Mouse (Mus musculus) kidney, adult 9 months (tissue): ENCODE data around the gene Olfr33.

Experiments
- DNase-seq: peaks from one replicate; pipeline ENCODE4 v3.0.0; 2022

Olfr33 gene

DNA sequence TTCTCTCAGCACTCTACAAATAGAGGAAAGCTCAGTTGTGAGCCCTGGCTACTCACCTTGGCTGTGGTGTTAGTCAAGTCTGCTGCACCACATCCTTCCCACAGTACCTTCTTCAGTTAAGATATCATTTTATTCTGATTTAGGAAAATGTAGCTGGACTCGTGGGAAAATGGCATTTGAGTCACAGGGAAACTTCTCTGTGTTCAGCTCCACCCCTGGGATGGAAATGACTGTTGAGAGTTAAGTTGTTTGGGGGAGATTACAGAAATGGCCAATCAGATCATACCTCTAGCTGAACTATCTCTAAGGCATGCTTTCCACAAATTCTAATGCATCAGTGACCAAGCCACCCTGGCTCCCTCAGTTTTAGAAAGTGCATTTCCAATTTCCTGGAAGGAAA lies at the start of gene Olfr33:
Gene Olfr33 (minus strand): TSS at position 101 of the 400 bp plus-strand sequence.
- no peak for DNase-seq

DNA sequence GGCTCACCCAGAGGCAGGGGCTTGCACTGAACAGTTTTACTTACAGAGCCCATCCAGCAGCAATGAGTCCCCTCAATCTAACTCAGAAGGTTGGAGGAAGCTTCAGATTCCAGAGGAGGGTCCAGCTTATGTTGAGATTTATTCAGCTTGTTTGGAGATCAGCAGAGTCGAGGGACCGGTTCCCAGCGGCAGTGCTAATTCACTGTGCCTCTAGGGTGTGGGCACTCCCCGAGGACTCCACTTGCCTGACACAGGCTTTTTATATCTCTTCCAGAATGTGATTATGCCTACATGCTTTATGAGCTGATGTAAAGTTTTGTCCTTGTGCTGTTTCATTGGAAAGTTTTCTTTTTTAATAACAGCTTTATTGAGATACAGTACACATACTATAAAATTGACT lies 40.4 kb upstream of the Olfr33 start, which contains the start of the genes Olfr560 and Olfr78:
Gene Olfr560 (minus strand): TSS at position 101 of the 400 bp plus-strand sequence.
Gene Olfr78 (minus strand): TSS at position 206 of the 400 bp plus-strand sequence.
- DNase-seq, result no peak

DNA sequence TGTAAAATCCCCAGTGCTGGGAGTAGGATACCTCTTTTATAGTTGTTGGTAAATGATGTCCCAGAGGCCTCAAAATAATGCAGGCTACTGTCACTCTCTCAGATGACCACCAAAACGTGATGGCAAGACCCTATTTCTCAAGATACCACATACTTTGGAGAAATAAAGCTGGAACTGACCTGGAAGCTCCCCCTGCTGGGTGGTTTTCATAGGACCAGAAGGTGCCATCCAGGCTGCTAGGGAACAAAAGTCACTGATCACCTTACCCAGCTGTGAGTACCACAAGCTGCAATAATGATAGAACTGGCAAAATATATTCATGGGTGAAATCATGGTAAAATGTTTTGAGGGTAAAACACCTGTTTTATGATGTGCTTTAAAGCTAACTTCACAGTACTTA lies 33.2 kb upstream of the Olfr33 start:
- peak; percentile 3 for DNase-seq

DNA sequence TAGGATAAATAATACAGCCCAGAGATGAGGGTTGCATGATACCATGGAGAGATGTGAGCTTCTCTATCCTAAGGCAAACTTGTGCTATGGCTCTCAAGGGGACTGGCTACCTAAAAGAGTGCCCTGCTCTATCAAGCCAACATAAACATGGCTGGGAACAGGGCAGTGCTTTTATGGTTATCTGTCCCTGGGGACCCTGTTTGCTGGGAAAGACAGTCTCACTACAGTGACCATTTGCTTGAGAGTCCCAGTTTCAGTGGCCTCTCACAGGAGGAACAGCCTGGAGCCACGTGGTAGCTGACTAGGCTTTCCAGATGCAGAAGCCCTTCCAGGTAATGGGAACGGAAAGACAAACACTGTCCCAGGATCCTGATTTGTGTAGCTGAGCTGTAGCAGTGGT lies 18.8 kb upstream of the Olfr33 start:
- DNase-seq, result no peak

DNA sequence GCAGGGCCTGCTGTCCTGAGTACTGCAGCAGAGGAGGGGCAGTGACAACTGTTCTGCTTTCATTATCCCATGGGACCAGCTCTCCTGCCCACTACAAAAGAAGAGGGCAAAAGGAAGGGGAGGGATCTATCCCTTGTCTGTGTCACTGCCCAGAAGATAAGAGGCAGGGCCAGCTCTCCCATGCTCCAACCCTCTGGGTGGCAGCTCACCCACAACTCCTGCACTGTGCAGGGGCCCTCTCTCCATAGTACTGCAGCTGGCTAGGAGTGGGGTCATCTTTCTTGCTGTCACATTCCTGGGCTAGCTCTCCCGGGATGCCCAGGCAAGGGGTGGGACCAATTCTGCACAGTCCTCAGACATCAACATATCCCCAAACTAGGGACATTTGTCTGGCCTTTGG lies 14.9 kb upstream of the Olfr33 start:
- no peak for DNase-seq

DNA sequence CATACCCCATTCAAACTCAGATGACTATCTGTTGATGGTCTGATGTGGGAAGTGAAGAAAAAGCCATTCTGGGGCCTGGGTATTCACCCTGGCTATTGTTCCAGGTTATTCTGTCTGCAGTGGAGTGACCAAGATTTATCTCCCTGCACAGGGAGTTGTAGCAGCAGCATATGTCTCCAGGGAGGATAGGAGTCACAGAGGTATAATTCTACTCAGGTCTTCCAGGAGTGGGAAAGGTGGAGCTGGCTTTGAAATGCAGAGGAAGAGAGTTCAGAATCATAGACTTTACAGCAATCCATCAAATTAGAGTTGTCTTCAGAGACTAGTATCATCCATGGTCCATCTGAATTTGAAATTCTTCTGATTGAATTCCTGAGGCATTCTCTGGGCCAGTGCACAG lies 8.5 kb upstream of the Olfr33 start, which contains the start of gene Olfr559:
Gene Olfr559 (minus strand): TSS at position 101 of the 400 bp plus-strand sequence.
- DNase-seq, result no peak

DNA sequence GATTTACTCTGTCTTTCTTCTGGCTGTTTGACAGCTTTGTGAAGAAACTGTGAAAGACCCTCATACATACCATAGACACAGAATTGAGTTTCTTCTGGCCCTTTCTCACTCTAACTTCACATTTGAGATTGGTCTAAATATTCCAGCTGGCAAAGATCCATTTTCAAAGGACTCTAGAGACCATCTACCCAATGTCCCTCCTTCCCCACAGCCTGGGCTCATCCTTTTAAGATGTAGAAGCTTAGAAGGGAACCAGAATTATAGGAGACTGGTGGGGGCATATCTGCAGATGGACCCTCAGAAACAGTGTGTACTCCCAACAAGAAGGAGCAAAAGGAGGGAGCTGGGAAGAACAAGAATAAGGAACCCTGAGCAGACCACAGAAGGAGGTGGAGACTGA lies 17.0 kb downstream of the Olfr33 start, which contains the start of gene Olfr558:
Gene Olfr558 (plus strand): TSS at position 301 of the 400 bp plus-strand sequence.
- DNase-seq, result no peak

DNA sequence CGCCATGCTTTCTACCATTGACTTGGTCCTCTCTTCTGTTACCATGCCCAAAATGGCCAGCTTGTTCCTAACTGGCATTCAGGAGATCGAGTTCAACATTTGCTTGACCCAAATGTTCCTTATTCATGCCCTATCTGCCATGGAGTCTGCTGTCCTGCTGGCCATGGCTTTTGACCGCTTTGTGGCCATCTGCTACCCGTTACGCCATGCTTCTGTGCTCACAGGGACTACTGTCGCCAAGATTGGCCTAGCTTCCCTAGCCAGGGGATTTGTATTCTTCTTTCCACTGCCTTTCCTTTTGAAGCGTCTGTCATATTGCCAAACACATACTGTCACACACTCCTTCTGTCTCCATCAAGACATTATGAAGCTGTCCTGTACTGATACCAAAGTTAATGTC lies 20.4 kb downstream of the Olfr33 start:
- DNase-seq, result no peak

DNA sequence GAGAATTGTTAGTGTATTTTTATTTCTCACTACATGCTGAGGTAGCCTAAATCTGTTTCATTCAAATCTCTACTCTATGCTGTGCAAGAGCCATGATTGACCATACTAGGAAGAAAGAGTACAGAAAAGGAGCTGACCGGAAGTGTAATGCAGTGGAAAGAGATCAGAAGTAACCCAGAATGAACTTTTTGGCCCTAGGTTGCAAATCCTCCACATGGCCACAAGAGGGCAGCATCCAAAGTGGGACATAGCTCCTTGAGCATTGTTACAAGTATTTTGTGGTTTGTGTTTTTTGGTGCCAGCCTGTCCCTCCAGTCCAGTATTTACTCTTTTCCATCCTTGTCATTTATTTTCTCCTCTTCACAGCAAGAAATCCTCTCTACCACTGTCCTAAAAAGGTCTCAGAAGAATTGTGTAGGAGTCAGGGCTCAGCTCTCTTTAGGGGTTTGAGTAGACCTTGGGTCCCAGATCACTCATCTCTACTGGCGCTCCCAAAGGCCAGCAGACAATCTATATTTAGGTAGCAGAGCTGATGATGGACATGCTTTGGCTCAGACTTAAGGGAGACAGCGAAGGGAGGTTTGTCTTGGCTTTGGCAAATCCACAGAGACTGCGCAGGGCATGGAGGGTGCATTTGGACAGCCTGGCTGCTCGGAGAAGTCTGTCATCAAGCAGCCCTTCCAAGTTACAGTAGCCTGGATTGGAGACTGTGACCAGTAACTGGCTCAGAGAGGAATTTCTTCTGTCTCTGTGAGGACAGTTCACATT lies 23.3 kb downstream of the Olfr33 start, which contains the start of gene Olfr557:
Gene Olfr557 (plus strand): TSS at position 553 of the 768 bp plus-strand sequence.
- DNase-seq, result peak; percentile 36

DNA sequence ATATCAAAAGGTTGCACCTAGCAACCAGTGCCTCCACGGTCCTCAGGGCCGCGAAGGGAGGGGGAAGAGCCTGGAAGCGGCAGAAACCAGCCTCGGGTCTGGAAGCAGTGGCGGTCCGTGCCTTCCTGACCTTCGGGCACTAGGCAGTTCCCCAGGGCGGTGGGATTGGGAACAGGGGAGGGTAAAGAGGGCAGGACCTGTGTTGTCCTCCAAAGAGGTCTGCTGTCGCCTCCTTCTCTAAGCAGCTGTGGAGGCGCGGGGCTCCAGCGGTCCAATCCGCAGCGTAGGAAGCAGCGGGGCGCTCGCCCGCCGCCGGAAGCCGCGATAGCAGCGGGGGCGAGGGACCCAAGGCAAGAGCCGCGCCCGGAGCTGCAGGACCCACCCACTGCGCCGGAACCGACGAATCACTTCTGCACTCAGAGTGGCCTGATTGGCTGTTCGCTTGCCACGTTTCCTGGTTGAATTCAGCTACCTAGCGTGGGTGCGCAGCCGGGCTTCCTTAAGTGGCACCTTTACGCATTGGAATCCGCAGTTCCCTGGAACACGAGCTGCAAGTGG lies 31.8 kb downstream of the Olfr33 start, which contains the start of gene Trim68:
Gene Trim68 (minus strand): TSS at position 384 of the 558 bp plus-strand sequence.
- DNase-seq, result peak; percentile 85

DNA sequence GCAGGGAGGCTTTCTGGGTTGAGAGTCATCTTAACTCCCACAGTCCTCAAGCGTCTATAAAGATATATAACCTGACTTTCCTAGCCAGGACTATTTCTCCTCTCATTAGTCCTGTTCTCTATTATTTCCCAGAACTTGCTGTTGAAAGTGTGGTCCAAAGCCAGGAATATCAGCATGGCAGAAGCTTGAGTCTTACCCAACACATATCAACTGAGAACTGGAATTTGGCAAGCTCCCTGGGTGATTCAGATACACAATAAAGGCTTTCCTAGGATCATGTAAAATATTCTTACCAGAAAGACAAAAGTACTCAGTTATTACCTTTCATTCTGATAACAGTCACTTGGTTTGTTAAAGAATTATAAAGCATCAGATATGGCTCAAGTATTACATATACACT lies 37.0 kb downstream of the Olfr33 start:
- no peak for DNase-seq

DNA sequence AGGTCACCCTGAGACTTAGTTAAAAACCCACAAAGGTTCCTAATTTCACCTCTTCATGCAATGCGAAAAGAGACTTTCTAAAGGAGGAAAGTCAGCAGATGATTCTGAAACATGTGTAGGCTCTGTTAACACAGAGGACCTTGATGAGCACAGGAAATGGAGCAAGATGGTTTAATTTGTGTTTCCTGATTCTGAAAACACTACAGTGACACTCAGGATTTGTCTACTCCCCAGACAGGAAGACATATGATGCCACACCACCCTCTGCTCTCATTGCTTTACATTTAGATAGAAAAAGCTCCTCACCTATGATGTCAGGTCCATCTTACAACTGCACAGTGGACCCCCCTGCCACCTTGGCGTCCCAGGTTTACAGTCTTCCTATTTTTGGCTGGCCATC lies 42.6 kb downstream of the Olfr33 start:
- DNase-seq, result no peak

DNA sequence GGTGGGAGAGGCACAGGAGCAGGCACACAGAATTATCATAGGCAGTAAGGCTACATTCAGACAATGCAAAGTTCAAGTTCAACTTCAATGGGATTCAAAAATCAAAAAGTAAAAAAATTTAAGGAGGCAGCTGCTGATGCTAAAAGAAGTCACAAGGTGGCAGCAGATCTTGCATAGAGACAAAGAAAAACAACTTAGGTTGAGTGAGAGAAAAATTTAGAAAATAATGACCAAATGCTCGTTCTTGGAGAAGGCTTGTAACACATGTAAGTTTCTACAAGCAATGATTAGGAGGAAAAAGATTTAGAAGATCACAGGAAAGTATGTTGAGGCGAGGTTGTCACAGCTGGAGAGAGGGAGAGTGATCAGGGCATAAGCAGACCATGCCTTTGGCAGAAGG lies 53.5 kb downstream of the Olfr33 start:
- peak; percentile 3 for DNase-seq

DNA sequence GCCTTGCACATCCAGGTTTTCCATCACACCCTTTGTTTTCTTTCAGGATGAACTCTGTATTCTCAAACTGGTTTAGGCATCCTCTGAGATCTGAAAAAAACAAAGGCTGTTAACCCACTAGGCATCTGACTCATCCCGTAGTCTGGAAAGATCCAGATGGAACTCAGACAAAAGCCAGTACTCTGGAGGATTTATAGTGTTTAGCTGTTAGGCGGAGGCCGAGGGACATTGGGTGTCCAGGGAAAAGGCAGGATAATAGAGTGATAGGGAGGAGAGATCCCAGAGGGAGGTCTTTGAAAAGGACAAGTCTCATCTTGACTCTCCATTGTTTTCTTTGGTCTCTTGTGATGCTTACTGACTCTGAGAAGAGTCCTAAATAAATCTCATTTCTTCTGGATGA lies 54.3 kb downstream of the Olfr33 start, which contains the start of gene Olfr556:
Gene Olfr556 (plus strand): TSS at position 301 of the 400 bp plus-strand sequence.
- DNase-seq, result no peak
